Mouse (Mus musculus) left cerebral cortex, postnatal 14 days (tissue): Measurements from ENCODE around the gene Slc10a7. TPM values are rescaled to one million over a fixed set of nuclear protein-coding genes. Genes with fewer than 3 reads are reported as not detected.

ENCODE experiments used
- DNase-seq, 2 experiments: peaks; one replicate each; pipeline ENCODE4 v3.0.0; 2021 to 2022; ENCODE audit warnings: low spot score in 2 of 2, mixed read lengths in 1 of 2
- intact Hi-C: fragments of 180-260 bp; cut with DNase I; formaldehyde crosslinking; loops from one replicate; pipeline ENCODE4 v1.15.1; 2025
- total RNA-seq, 2 experiments: library from RNA; stranded (reverse); gene quantifications; 2 replicates each; pipeline ENCODE4 v1.2.3; 2021

Slc10a7 gene
- total RNA-seq, 2 experiments from 2014 or later, result 5.6 to 12.0 TPM

- intact Hi-C loops, result no loop called here
- no peak for DNase-seq
Measured at GRCm38 (mm10) chr8:78759139-78759538, 250.0 kb downstream of the Slc10a7 start.

- intact Hi-C loops, result no loop called here
- no peak for DNase-seq
Measured at GRCm38 (mm10) chr8:78764976-78765375, 255.8 kb downstream of the Slc10a7 start.

- DNase-seq, result no peak
Measured at GRCm38 (mm10) chr8:78765556-78765955, 256.4 kb downstream of the Slc10a7 start.

GRCm38 (mm10) chr8:78770584-78770983 lies 261.4 kb downstream of the Slc10a7 start:
- intact Hi-C loops, result no loop called here
- DNase-seq, result no peak

More at GRCm38 (mm10) chr8:78765556-78765955, 256.4 kb downstream of the Slc10a7 start:
- intact Hi-C loops, result no loop called here

GRCm38 (mm10) chr8:78771256-78771655 lies 262.1 kb downstream of the Slc10a7 start:
- intact Hi-C loops, result no loop called here
- DNase-seq, result no peak

- intact Hi-C loops, result no loop called here
Measured at GRCm38 (mm10) chr8:78776816-78777215, 267.7 kb downstream of the Slc10a7 start.

More at GRCm38 (mm10) chr8:78776816-78777215, 267.7 kb downstream of the Slc10a7 start:
- no peak for DNase-seq

Other genes with a start within 250 kb of the Slc10a7 start
- gene Pou4f2, start 72.7 kb upstream of the Slc10a7 start, total RNA-seq, result not detected
- gene Rbmxl1, start 448 bp upstream of the Slc10a7 start, total RNA-seq, result 10 to 100 TPM; 64.7 to 66.6 TPM